Mouse (Mus musculus) stomach, postnatal 0 days (tissue): ENCODE measurements around the gene D17Wsu92e.

Experiments
- CTCF ChIP-seq: IDR thresholded peaks from 2 replicates; pipeline ENCODE4 v1.5.1; 2016; ENCODE audit warnings: antibody characterized with exemption, low read depth, mild to moderate bottlenecking, moderate library complexity
- EP300 ChIP-seq: optimal IDR thresholded peaks from 2 replicates; pipeline ENCODE3; 2016; ENCODE audit warnings: antibody characterized with exemption

DNA sequence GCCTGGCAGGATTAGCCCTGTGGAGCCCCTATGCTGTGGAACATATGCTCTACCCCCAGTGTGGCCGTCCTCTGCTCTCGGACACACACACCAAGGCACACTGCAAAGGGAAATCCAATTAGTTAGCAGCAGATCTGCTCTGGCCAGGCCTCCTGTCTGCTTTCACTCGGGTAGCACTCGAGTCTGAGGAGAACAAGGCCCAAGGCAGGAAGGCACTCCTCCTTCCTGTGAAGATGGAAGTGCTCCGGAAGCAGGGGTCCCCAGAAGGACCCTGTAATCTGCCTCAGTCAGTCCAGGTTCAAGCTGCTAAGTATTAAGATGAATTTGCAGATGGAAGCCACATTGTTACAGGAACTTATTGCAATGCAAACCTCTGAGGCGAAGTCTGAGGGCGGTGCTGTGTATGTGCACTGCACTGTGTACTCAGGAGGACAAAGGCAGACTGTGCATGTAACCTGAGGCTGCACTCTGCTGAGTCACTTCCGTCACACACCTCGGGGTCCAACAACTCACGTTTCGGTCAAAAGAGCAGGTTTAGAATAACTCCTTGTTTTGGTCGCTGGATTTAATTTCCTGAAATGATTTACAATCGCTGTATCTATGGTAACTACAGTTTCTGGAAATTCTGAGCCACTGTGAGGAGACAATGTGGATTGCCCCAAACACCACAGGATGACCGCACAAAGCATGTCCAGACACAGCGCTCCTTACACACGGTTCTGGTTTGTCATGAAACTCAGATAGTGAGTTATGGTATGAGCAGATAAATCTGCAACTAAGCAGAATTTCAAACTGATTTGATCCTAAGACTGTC lies 20.5 kb downstream of the D17Wsu92e start:
- TF ChIP-seq CTCF (0 out of 2 replicates have a peak, but pooled peaks have one; percentile 10), EP300 (no peak)
